ENCODE assay signal across 9 mouse cellular contexts in genomic region chr6:30026799-30027198, GRCm38 (mm10). TPM values are rescaled to one million over a fixed set of nuclear protein-coding genes. Genes with fewer than 3 reads are reported as not detected.
DNase-seq lines count a peak whose midpoint lies in the region; ATAC-seq lines count a peak whose summit lies in the region.
"Had no signal": no experiment of that assay in that cellular context is flagged by ENCODE, and none has a peak within 500 bp of the region (broad histone marks: within the 10 kb centered on the region; RNA-seq: fewer than 3 reads in every experiment).

No protein-coding gene starts in this region.

- H3K4me2 ChIP-seq in forebrain, embryonic 16.5 days (ENCODE audit: low read length): no peak overlapping the region
- no peak overlapping the region for H3K4me2 ChIP-seq in embryonic facial prominence, embryonic 11.5 days (ENCODE audit: low read depth, low read length)
- no peak overlapping the region for H3K4me2 ChIP-seq in midbrain, embryonic 15.5 days

- WGBS in forebrain, embryonic 10.5 days: 65% methylated on average over 10 of the region's 10 CpGs
- 59% methylated on average over 10 of the region's 10 CpGs for WGBS in forebrain, embryonic 16.5 days
- 39% methylated on average over 10 of the region's 10 CpGs for WGBS in embryonic facial prominence, embryonic 11.5 days
- WGBS in midbrain, embryonic 15.5 days: 64% methylated on average over 10 of the region's 10 CpGs

- 0 out of 2 replicates have a peak overlapping the region, but pooled peaks have one; percentile 11 for H3K27ac ChIP-seq in forebrain, embryonic 10.5 days
- no peak overlapping the region for H3K27ac ChIP-seq in forebrain, embryonic 16.5 days (ENCODE audit: low read length)
- no peak overlapping the region for H3K27ac ChIP-seq in embryonic facial prominence, embryonic 11.5 days (replicated peaks; ENCODE audit: low read depth, low read length)
- H3K27ac ChIP-seq in midbrain, embryonic 15.5 days: no peak overlapping the region
- H3K27ac ChIP-seq: liver, embryonic 14.5 days had no signal

- ATAC-seq in forebrain, embryonic 16.5 days: no peak
- no peak for ATAC-seq in embryonic facial prominence, embryonic 11.5 days (replicated peaks; ENCODE audit: insufficient number of reproducible peaks, low FRiP score, low TSS enrichment, low read depth)
- ATAC-seq in midbrain, embryonic 15.5 days (replicated peaks): no peak

- H3K36me3 ChIP-seq in forebrain, embryonic 10.5 days (replicated peaks): no peaks in the 10 kb centered on the region
- no peaks in the 10 kb centered on the region for H3K36me3 ChIP-seq in forebrain, embryonic 16.5 days (ENCODE audit: control insufficient read depth, insufficient read depth)
- no peaks in the 10 kb centered on the region for H3K36me3 ChIP-seq in embryonic facial prominence, embryonic 11.5 days (replicated peaks; ENCODE audit: control insufficient read depth, insufficient read depth, low read depth, low read length)
- H3K36me3 ChIP-seq in midbrain, embryonic 15.5 days (replicated peaks): no peaks in the 10 kb centered on the region

- H3K4me3 ChIP-seq in forebrain, embryonic 10.5 days: no peak overlapping the region
- H3K4me3 ChIP-seq in forebrain, embryonic 16.5 days (replicated peaks; ENCODE audit: low read length): no peak overlapping the region
- H3K4me3 ChIP-seq in embryonic facial prominence, embryonic 11.5 days (ENCODE audit: low read depth, low read length): no peak overlapping the region
- H3K4me3 ChIP-seq in midbrain, embryonic 15.5 days: no peak overlapping the region

- H3K9ac ChIP-seq in forebrain, embryonic 16.5 days (replicated peaks; ENCODE audit: low read depth, low read length): no peak overlapping the region
- H3K9ac ChIP-seq in embryonic facial prominence, embryonic 11.5 days (replicated peaks; ENCODE audit: low read length): no peak overlapping the region
- H3K9ac ChIP-seq in midbrain, embryonic 15.5 days: no peak overlapping the region
- H3K9ac ChIP-seq: liver, embryonic 14.5 days had no signal

- no peaks in the 10 kb centered on the region for H3K27me3 ChIP-seq in forebrain, embryonic 10.5 days (ENCODE audit: poor library complexity, severe bottlenecking)
- no peaks in the 10 kb centered on the region for H3K27me3 ChIP-seq in forebrain, embryonic 16.5 days (replicated peaks; ENCODE audit: control insufficient read depth, insufficient read depth, low read length)
- no peaks in the 10 kb centered on the region for H3K27me3 ChIP-seq in embryonic facial prominence, embryonic 11.5 days (ENCODE audit: control insufficient read depth, insufficient read depth, low read length)
- no peaks in the 10 kb centered on the region for H3K27me3 ChIP-seq in midbrain, embryonic 15.5 days (replicated peaks)

- peaks cover 9% of the 10 kb centered on the region for H3K4me1 ChIP-seq in forebrain, embryonic 10.5 days
- H3K4me1 ChIP-seq in forebrain, embryonic 16.5 days (replicated peaks; ENCODE audit: control insufficient read depth, insufficient read depth, low read length): no peaks in the 10 kb centered on the region
- no peaks in the 10 kb centered on the region for H3K4me1 ChIP-seq in embryonic facial prominence, embryonic 11.5 days (ENCODE audit: control insufficient read depth, insufficient read depth, low read length)
- H3K4me1 ChIP-seq in midbrain, embryonic 15.5 days: no peaks in the 10 kb centered on the region

- H3K9me3 ChIP-seq in forebrain, embryonic 10.5 days: no peaks in the 10 kb centered on the region
- no peaks in the 10 kb centered on the region for H3K9me3 ChIP-seq in forebrain, embryonic 16.5 days (ENCODE audit: control insufficient read depth, low read length)
- H3K9me3 ChIP-seq in embryonic facial prominence, embryonic 11.5 days (replicated peaks; ENCODE audit: control insufficient read depth, low read length): no peaks in the 10 kb centered on the region
- no peaks in the 10 kb centered on the region for H3K9me3 ChIP-seq in midbrain, embryonic 15.5 days

- DNase-seq in forebrain, embryonic 10.5 days (ENCODE audit: extremely low spot score, low spot score): no peak
- peak; percentile 60 for DNase-seq in embryonic facial prominence, embryonic 11.5 days (ENCODE audit: low spot score)
- peak; percentile 12 for DNase-seq in kidney, adult 18-20 months
- peak; percentile 85 for DNase-seq in lung, postnatal 25 days (ENCODE audit: low spot score)
- no peak for DNase-seq in layer of hippocampus, postnatal 10 days (ENCODE audit: low spot score in 2 of 2)
- DNase-seq in spleen, postnatal 14 days (ENCODE audit: low spot score in 2 of 2): no peak

RNA-seq across cellular contexts. Expression of gene Nrf1, which starts 21.0 kb away (rescaled TPM):
- 97.8 and 102 TPM in 2 replicates for polyA plus RNA-seq in forebrain, embryonic 10.5 days (2016; fragmentation: Nextera tagmentation; extraction: Ambion mirVana)
- polyA plus RNA-seq in forebrain, embryonic 16.5 days (2015; fragmentation: Nextera tagmentation; extraction: Ambion mirVana): 54.6 and 57.4 TPM in 2 replicates
- polyA plus RNA-seq in embryonic facial prominence, embryonic 11.5 days (2014; fragmentation: Nextera tagmentation; extraction: Ambion mirVana): 76.0 and 80.1 TPM in 2 replicates
- 10 to 100 TPM; 22.4 to 22.7 TPM for total RNA-seq in layer of hippocampus, postnatal 10 days (2021)
- polyA plus RNA-seq in midbrain, embryonic 15.5 days (2015; fragmentation: Nextera tagmentation; extraction: Ambion mirVana): 40.0 and 41.2 TPM in 2 replicates

Comparison
In these comparisons a context has a peak if more than half of its experiments do, and no peak if none do; other contexts are left out.
1. DNase-seq: peak in embryonic facial prominence, embryonic 11.5 days (single experiment), kidney, adult 18-20 months (single experiment) and lung, postnatal 25 days (single experiment); none in forebrain, embryonic 10.5 days (single experiment), layer of hippocampus, postnatal 10 days (0 of 2) and spleen, postnatal 14 days (0 of 2).